Mouse (Mus musculus) T-helper 2 cell (primary cell): ENCODE data around the gene Perp.

Source experiments
- in situ Hi-C: fragments of 300-600 bp; cut with MboI, MseI; formaldehyde crosslinking; loops from one replicate; pipeline ENCODE4 v1.15.1; 2025; ENCODE audit warnings: high pct_unique_total_duplicates

Perp gene

GRCm38 (mm10) chr10:18861418-18861817 is 16.6 kb downstream of the Perp start:
- in situ Hi-C loops: no loop called here

- in situ Hi-C loops: no loop called here
These were observed 18.5 kb downstream of the Perp start for GRCm38 (mm10) chr10:18863332-18863731.

GRCm38 (mm10) chr10:18864753-18865152 is 19.9 kb downstream of the Perp start:
- in situ Hi-C loops: no loop called here

GRCm38 (mm10) chr10:18870990-18871389 is 26.2 kb downstream of the Perp start:
- in situ Hi-C loops: loop anchor here (5.0 kb wide), 1 partner anchor 34 kb away; no protein-coding TSS in a partner anchor

- in situ Hi-C loops: no loop called here
These were observed 31.4 kb downstream of the Perp start for GRCm38 (mm10) chr10:18876211-18876610.

- in situ Hi-C loops: no loop called here
These were observed 33.3 kb downstream of the Perp start for GRCm38 (mm10) chr10:18878111-18878510.

GRCm38 (mm10) chr10:18879160-18879559 is 34.3 kb downstream of the Perp start:
- in situ Hi-C loops: no loop called here

GRCm38 (mm10) chr10:18879690-18880089 is 34.9 kb downstream of the Perp start:
- in situ Hi-C loops: no loop called here

GRCm38 (mm10) chr10:18882190-18882589 is 37.4 kb downstream of the Perp start:
- in situ Hi-C loops: no loop called here

- in situ Hi-C loops: no loop called here
These were observed 42.3 kb downstream of the Perp start for GRCm38 (mm10) chr10:18886918-18887625.

GRCm38 (mm10) chr10:18888751-18889150 is 43.9 kb downstream of the Perp start:
- in situ Hi-C loops: no loop called here

- in situ Hi-C loops: no loop called here
These were observed 44.4 kb downstream of the Perp start for GRCm38 (mm10) chr10:18889255-18889654.

GRCm38 (mm10) chr10:18891110-18891509 is 46.3 kb downstream of the Perp start:
- in situ Hi-C loops: no loop called here

- in situ Hi-C loops: no loop called here
These were observed 47.3 kb downstream of the Perp start for GRCm38 (mm10) chr10:18892102-18892501.

- in situ Hi-C loops: no loop called here
These were observed 49.7 kb downstream of the Perp start for GRCm38 (mm10) chr10:18894259-18895166.

GRCm38 (mm10) chr10:18904108-18904507 is 59.3 kb downstream of the Perp start:
- in situ Hi-C loops: loop anchor here (5.0 to 25.0 kb wide), 3 partner anchors 62 to 608 kb away; no protein-coding TSS in a partner anchor
